Mouse (Mus musculus): ENCODE data around the gene 1700042G07Rik. TPM values are rescaled to one million over a fixed set of nuclear protein-coding genes. Genes with fewer than 3 reads are reported as not detected.
"Not testable (repeated sequence)": the region's sequence is repeated elsewhere in the genome, so short reads cannot be mapped to it uniquely, and the experiment has no call there.

The 1700042G07Rik gene
- polyA plus RNA-seq, 1 experiment from 2014 or later = not detected

- 11% methylated on average over 2 of the region's 2 CpGs for WGBS
- Histone ChIP-seq H3K36me3 (no peaks in the 10 kb centered on the region), H3K9ac (no peak overlapping the region; the same call in 1 of the 2 replicates), H3K27me3 (replicated peaks) (no peaks in the 10 kb centered on the region), H3K4me2 (no peak overlapping the region), H3K27ac (replicated peaks) (peak overlapping the region; percentile 63), H3K9me3 (no peaks in the 10 kb centered on the region), H3K4me3 (no peak overlapping the region), H3K4me1 (peaks cover 23% of the 10 kb centered on the region)
- ATAC-seq (ENCODE audit: extremely low read depth, insufficient number of reproducible peaks, low FRiP score, low TSS enrichment) = no peak
Observed at GRCm38 (mm10) chr4:116217046-116217445, 43.9 kb downstream of the 1700042G07Rik start.

GRCm38 (mm10) chr4:116217661-116218060, 44.5 kb downstream of the 1700042G07Rik start:
- not testable (repeated sequence) for H3K27ac ChIP-seq (replicated peaks); H3K9me3 ChIP-seq; H3K4me3 ChIP-seq; ATAC-seq (ENCODE audit: extremely low read depth, insufficient number of reproducible peaks, low FRiP score, low TSS enrichment); H3K4me2 ChIP-seq; H3K9ac ChIP-seq; H3K27me3 ChIP-seq (replicated peaks); H3K36me3 ChIP-seq
- peaks cover 23% of the 10 kb centered on the region for H3K4me1 ChIP-seq
- 83% methylated on average over 1 of the region's 1 CpGs for WGBS

GRCm38 (mm10) chr4:116219056-116219455, 45.9 kb downstream of the 1700042G07Rik start:
- H3K4me1 ChIP-seq = peaks cover 27% of the 10 kb centered on the region
- 0 out of 2 replicates have a peak overlapping the region, but pooled peaks have one; percentile 2 for H3K27ac ChIP-seq (replicated peaks)
- no peak overlapping the region for H3K4me3 ChIP-seq
- ATAC-seq (ENCODE audit: extremely low read depth, insufficient number of reproducible peaks, low FRiP score, low TSS enrichment) = no peak
- H3K27me3 ChIP-seq (replicated peaks) = no peaks in the 10 kb centered on the region
- no peak overlapping the region for H3K4me2 ChIP-seq
- no peak overlapping the region for H3K9ac ChIP-seq
- no peaks in the 10 kb centered on the region for H3K9me3 ChIP-seq
- no peaks in the 10 kb centered on the region for H3K36me3 ChIP-seq
- 79% methylated on average over 1 of the region's 1 CpGs for WGBS

- H3K27me3 ChIP-seq (replicated peaks) = no peaks in the 10 kb centered on the region
- 16% methylated on average over 6 of the region's 6 CpGs for WGBS
Observed at GRCm38 (mm10) chr4:116220071-116220650, 47.0 kb downstream of the 1700042G07Rik start.

GRCm38 (mm10) chr4:116220780-116221139, 47.6 kb downstream of the 1700042G07Rik start:
- Histone ChIP-seq H3K9me3 (no peaks in the 10 kb centered on the region), H3K4me2 (peak overlapping the region; percentile 75), H3K4me1 (peaks cover 27% of the 10 kb centered on the region), H3K27ac (replicated peaks) (peak overlapping the region; percentile 99), H3K4me3 (peak overlapping the region; percentile 71), H3K27me3 (replicated peaks) (no peaks in the 10 kb centered on the region), H3K9ac (peak overlapping the region; percentile 91), H3K36me3 (no peaks in the 10 kb centered on the region)
- no peak; the same call in 1 of the 2 replicates for ATAC-seq (ENCODE audit: extremely low read depth, insufficient number of reproducible peaks, low FRiP score, low TSS enrichment)
- 1% methylated on average over 26 of the region's 26 CpGs for WGBS

More at GRCm38 (mm10) chr4:116220071-116220650, 47.0 kb downstream of the 1700042G07Rik start:
- H3K4me2 ChIP-seq = peak overlapping the region; percentile 75
- no peaks in the 10 kb centered on the region for H3K36me3 ChIP-seq
- no peak for ATAC-seq (ENCODE audit: extremely low read depth, insufficient number of reproducible peaks, low FRiP score, low TSS enrichment)
- peak overlapping the region; percentile 99 for H3K27ac ChIP-seq (replicated peaks)
- H3K9me3 ChIP-seq = no peaks in the 10 kb centered on the region
- peaks cover 27% of the 10 kb centered on the region for H3K4me1 ChIP-seq
- H3K4me3 ChIP-seq = peak overlapping the region; percentile 71
- H3K9ac ChIP-seq = peak overlapping the region; percentile 91

GRCm38 (mm10) chr4:116221140-116221851, 48.1 kb downstream of the 1700042G07Rik start, which contains the start of gene Pik3r3:
Gene Pik3r3, plus strand, starts transcription at chr4:116221618.
- peaks cover 25% of the 10 kb centered on the region for H3K4me1 ChIP-seq
- H3K4me3 ChIP-seq = peak within 1 kb of the TSS; percentile 71
- peak within 1 kb of the TSS; percentile 95 for H3K9ac ChIP-seq
- peak; percentile 100 for ATAC-seq (ENCODE audit: extremely low read depth, insufficient number of reproducible peaks, low FRiP score, low TSS enrichment)
- no peaks in the 10 kb centered on the region for H3K27me3 ChIP-seq (replicated peaks)
- H3K27ac ChIP-seq (replicated peaks) = peak within 1 kb of the TSS; percentile 99
- H3K36me3 ChIP-seq = no peaks in the 10 kb centered on the region
- peak within 1 kb of the TSS; percentile 75 for H3K4me2 ChIP-seq
- WGBS = under 1% methylated on average over 53 of the region's 53 CpGs
- H3K9me3 ChIP-seq = no peaks in the 10 kb centered on the region

- Histone ChIP-seq H3K4me2 (peak overlapping the region; percentile 75), H3K9me3 (no peaks in the 10 kb centered on the region), H3K36me3 (no peaks in the 10 kb centered on the region), H3K9ac (peak overlapping the region; percentile 95), H3K27ac (replicated peaks) (peak overlapping the region; percentile 99), H3K4me1 (peaks cover 16% of the 10 kb centered on the region), H3K27me3 (replicated peaks) (no peaks in the 10 kb centered on the region), H3K4me3 (peak overlapping the region; percentile 71)
- WGBS = under 1% methylated on average over 23 of the region's 23 CpGs
- no peak for ATAC-seq (ENCODE audit: extremely low read depth, insufficient number of reproducible peaks, low FRiP score, low TSS enrichment)
Observed at GRCm38 (mm10) chr4:116221996-116222842, 49.0 kb downstream of the 1700042G07Rik start.

GRCm38 (mm10) chr4:116222843-116223119, 49.6 kb downstream of the 1700042G07Rik start:
- no peaks in the 10 kb centered on the region for H3K36me3 ChIP-seq
- peak overlapping the region; percentile 71 for H3K4me3 ChIP-seq
- peak overlapping the region; percentile 95 for H3K9ac ChIP-seq
- no peaks in the 10 kb centered on the region for H3K9me3 ChIP-seq
- 9% methylated on average over 6 of the region's 6 CpGs for WGBS
- H3K4me1 ChIP-seq = peaks cover 16% of the 10 kb centered on the region
- peak overlapping the region; percentile 75 for H3K4me2 ChIP-seq
- H3K27ac ChIP-seq (replicated peaks) = peak overlapping the region; percentile 99
- ATAC-seq (ENCODE audit: extremely low read depth, insufficient number of reproducible peaks, low FRiP score, low TSS enrichment) = no peak
- H3K27me3 ChIP-seq (replicated peaks) = no peaks in the 10 kb centered on the region

Other genes starting within 250 kb of the 1700042G07Rik start
- gene Dmbx1, start 233.4 kb upstream of the 1700042G07Rik start, polyA plus RNA-seq (2015; fragmentation: Nextera tagmentation; extraction: Ambion mirVana) = 0.05 TPM in 1 of 2 replicates, not detected in the other
- 1.9 and 2.1 TPM in 2 replicates for gene Faah, start 155.4 kb upstream of the 1700042G07Rik start, polyA plus RNA-seq (2015; fragmentation: Nextera tagmentation; extraction: Ambion mirVana)
- gene Nsun4, start 119.5 kb upstream of the 1700042G07Rik start, polyA plus RNA-seq (2015; fragmentation: Nextera tagmentation; extraction: Ambion mirVana) = 24.9 and 25.3 TPM in 2 replicates
- gene Uqcrh, start 98.3 kb upstream of the 1700042G07Rik start, polyA plus RNA-seq (2015; fragmentation: Nextera tagmentation; extraction: Ambion mirVana) = 925 and 1,094 TPM in 2 replicates
- gene Lrrc41, start 98.1 kb upstream of the 1700042G07Rik start, polyA plus RNA-seq (2015; fragmentation: Nextera tagmentation; extraction: Ambion mirVana) = 49.5 and 52.2 TPM in 2 replicates
- 20.9 and 21.5 TPM in 2 replicates for gene Rad54l, start 49.7 kb upstream of the 1700042G07Rik start, polyA plus RNA-seq (2015; fragmentation: Nextera tagmentation; extraction: Ambion mirVana)
- gene Pomgnt1, start 49.5 kb upstream of the 1700042G07Rik start, polyA plus RNA-seq (2015; fragmentation: Nextera tagmentation; extraction: Ambion mirVana) = 56.9 and 61.5 TPM in 2 replicates
- 1.8 and 2.1 TPM in 2 replicates for gene Lurap1, start 22.0 kb upstream of the 1700042G07Rik start, polyA plus RNA-seq (2015; fragmentation: Nextera tagmentation; extraction: Ambion mirVana)
- gene Tspan1, start 5.8 kb upstream of the 1700042G07Rik start, polyA plus RNA-seq (2015; fragmentation: Nextera tagmentation; extraction: Ambion mirVana) = 0.22 and 0.45 TPM in 2 replicates
- not detected in 2 replicates for gene Gm49337, start within 50 bp of the 1700042G07Rik start, polyA plus RNA-seq (2015; fragmentation: Nextera tagmentation; extraction: Ambion mirVana)
- gene Pik3r3, start 48.2 kb downstream of the 1700042G07Rik start, polyA plus RNA-seq (2015; fragmentation: Nextera tagmentation; extraction: Ambion mirVana) = 12.1 and 14.0 TPM in 2 replicates